Mouse (Mus musculus) CH12.LX (cell line): ENCODE data around the gene Srf. TPM values are rescaled to one million over a fixed set of nuclear protein-coding genes. Genes with fewer than 3 reads are reported as not detected.

Experiments used
- DNase-seq: peaks from one replicate; pipeline ENCODE4 v3.0.0-alpha.2; 2013; ENCODE audit errors: extremely low read depth
- H3K27ac ChIP-seq: 2 replicates; pipeline ENCODE4 v1.5.1; 2012; ENCODE audit warnings: low read depth, mild to moderate bottlenecking, control low read depth, moderate library complexity; ENCODE audit not compliant: insufficient read depth
- H3K27me3 ChIP-seq: replicated peaks from 2 replicates; pipeline ENCODE3; 2012; ENCODE audit warnings: inconsistent platforms
- H3K36me3 ChIP-seq, 2 experiments: replicated peaks in 1 of 2; 2 replicates each; pipeline versions ENCODE3 to v1.6.1; 2012; ENCODE audit warnings: inconsistent platforms in 1 of 2, low read length in 1 of 2, mild to moderate bottlenecking in 1 of 2, mixed read lengths in 1 of 2, moderate library complexity in 1 of 2; ENCODE audit not compliant: control insufficient read depth in 1 of 2, insufficient read depth in 1 of 2
- H3K4me1 ChIP-seq, 2 experiments: 2 replicates each; pipeline ENCODE4 v1.6.1; 2012; ENCODE audit warnings: inconsistent platforms in 1 of 2, moderate library complexity in 1 of 2; ENCODE audit not compliant: insufficient read depth in 2 of 2, control insufficient read depth in 1 of 2
- H3K4me2 ChIP-seq: 2 replicates; pipeline ENCODE4 v1.6.1; 2012; ENCODE audit warnings: low read depth, mild to moderate bottlenecking, control low read depth; ENCODE audit not compliant: poor library complexity, insufficient read depth, severe bottlenecking
- H3K4me3 ChIP-seq, 3 experiments: fragments of 150-350 bp in 1 of 3; sonication (generic) in 1 of 3; replicated peaks in 1 of 3; 2 replicates each; pipeline versions ENCODE3 to v1.5.1; 2011 to 2012; ENCODE audit warnings: low read depth in 2 of 3, low read length in 2 of 3, mild to moderate bottlenecking in 2 of 3, moderate library complexity in 2 of 3, control low read depth in 1 of 3, improper control_type of control experiment in 1 of 3, inconsistent platforms in 1 of 3, mixed read lengths in 1 of 3; ENCODE audit not compliant: poor library complexity in 1 of 3
- H3K79me2 ChIP-seq: replicated peaks from 2 replicates; pipeline ENCODE4 v1.6.1; 2012; ENCODE audit warnings: mild to moderate bottlenecking, moderate library complexity; ENCODE audit not compliant: control insufficient read depth, poor library complexity, insufficient read depth, severe bottlenecking; ENCODE audit errors: extremely low read depth
- H3K9ac ChIP-seq: 2 replicates; pipeline ENCODE4 v1.6.1; 2012; ENCODE audit warnings: low read depth, mild to moderate bottlenecking, control low read depth, moderate library complexity; ENCODE audit not compliant: insufficient read depth
- H3K9me3 ChIP-seq: replicated peaks from 2 replicates; pipeline ENCODE3; 2012; ENCODE audit warnings: low read length, inconsistent platforms, mixed read lengths
- BHLHE40 ChIP-seq: IDR thresholded peaks from 2 replicates; pipeline ENCODE4 v1.6.1; 2011; ENCODE audit warnings: mild to moderate bottlenecking, low read depth, low read length, improper control_type of control experiment
- CHD2 ChIP-seq: IDR thresholded peaks from 2 replicates; pipeline ENCODE4 v1.6.1; 2011; ENCODE audit warnings: low read length, improper control_type of control experiment
- CTCF ChIP-seq, 2 experiments: IDR thresholded peaks in 1 of 2; conservative IDR thresholded peaks in 1 of 2; 2 replicates each; pipeline ENCODE4 v1.5.1; 2011 to 2012; ENCODE audit warnings: low read depth in 2 of 2, low read length in 2 of 2, improper control_type of control experiment in 1 of 2, inconsistent platforms in 1 of 2, mild to moderate bottlenecking in 1 of 2, moderate library complexity in 1 of 2
- ELF1 ChIP-seq: IDR thresholded peaks from 2 replicates; pipeline ENCODE4 v1.6.1; 2014; ENCODE audit warnings: low read depth, mild to moderate bottlenecking, inconsistent platforms, low read length, improper control_type of control experiment
- EP300 ChIP-seq: IDR thresholded peaks from 2 replicates; pipeline ENCODE4 v1.6.1; 2011; ENCODE audit warnings: low read length, improper control_type of control experiment
- HCFC1 ChIP-seq: IDR thresholded peaks from 2 replicates; pipeline ENCODE4 v1.6.1; 2012; ENCODE audit warnings: low read depth, mild to moderate bottlenecking, inconsistent platforms, low read length, improper control_type of control experiment
- JUN ChIP-seq: IDR thresholded peaks from 2 replicates; pipeline ENCODE4 v1.6.1; 2011; ENCODE audit warnings: low read depth, mild to moderate bottlenecking, low read length, improper control_type of control experiment, moderate library complexity; ENCODE audit not compliant: insufficient read depth
- MAX ChIP-seq: IDR thresholded peaks from 2 replicates; pipeline ENCODE4 v1.6.1; 2011; ENCODE audit warnings: low read length, improper control_type of control experiment
- MEF2A ChIP-seq: IDR thresholded peaks from 2 replicates; pipeline ENCODE4 v1.6.1; 2014; ENCODE audit warnings: low read depth, mild to moderate bottlenecking, inconsistent platforms, low read length, improper control_type of control experiment, borderline replicate concordance
- MXI1 ChIP-seq: IDR thresholded peaks from 2 replicates; pipeline ENCODE4 v1.6.1; 2011; ENCODE audit warnings: mild to moderate bottlenecking, low read depth, low read length, improper control_type of control experiment
- NRF1 ChIP-seq: IDR thresholded peaks from 2 replicates; pipeline ENCODE4 v1.6.1; 2014; ENCODE audit warnings: low read depth, mild to moderate bottlenecking, inconsistent platforms, low read length, improper control_type of control experiment, moderate library complexity
- PAX5 ChIP-seq: IDR thresholded peaks from 2 replicates; pipeline ENCODE4 v1.6.1; 2012; ENCODE audit warnings: low read length, inconsistent platforms, mixed read lengths
- POLR2AphosphoS2 ChIP-seq: IDR thresholded peaks from 2 replicates; pipeline ENCODE4 v1.6.1; 2011; ENCODE audit warnings: low read depth, low read length, improper control_type of control experiment
- RCOR1 ChIP-seq: conservative IDR thresholded peaks from 2 replicates; pipeline ENCODE4 v1.6.1; 2012; ENCODE audit warnings: low read depth, mild to moderate bottlenecking, inconsistent platforms, low read length, improper control_type of control experiment
- SMC3 ChIP-seq: IDR thresholded peaks from 2 replicates; pipeline ENCODE4 v1.6.1; 2011; ENCODE audit warnings: low read depth, low read length, improper control_type of control experiment
- UBTF ChIP-seq: IDR thresholded peaks from 2 replicates; pipeline ENCODE4 v1.6.1; 2012; ENCODE audit warnings: low read depth, mild to moderate bottlenecking, inconsistent platforms, low read length, improper control_type of control experiment, moderate library complexity
- USF2 ChIP-seq: conservative IDR thresholded peaks from 2 replicates; pipeline ENCODE4 v1.6.1; 2011; ENCODE audit warnings: low read depth, low read length, improper control_type of control experiment
- ZC3H11A ChIP-seq: IDR thresholded peaks from 2 replicates; pipeline ENCODE4 v1.6.1; 2012; ENCODE audit warnings: low read depth, mild to moderate bottlenecking, inconsistent platforms, low read length, improper control_type of control experiment
- ZMIZ1 ChIP-seq: IDR thresholded peaks from 2 replicates; pipeline ENCODE4 v1.6.1; 2012; ENCODE audit warnings: low read depth, mild to moderate bottlenecking, inconsistent platforms, low read length, improper control_type of control experiment
- ZNF384 ChIP-seq: IDR thresholded peaks from 2 replicates; pipeline ENCODE4 v1.6.1; 2012; ENCODE audit warnings: low read depth, low read length, improper control_type of control experiment, inconsistent platforms
- dilution Hi-C: fragments of 300-500 bp; cut with MboI; formaldehyde crosslinking; loops from 2 replicates; pipeline ENCODE4 v1.14.3; 2020; ENCODE audit warnings: low sequenced_read_pairs; ENCODE audit not compliant: extremely low pct_unique_long_range_greater_than_20kb, extremely low pct_ligation_motif_present
- in situ Hi-C: fragments of 300-500 bp; cut with MboI; formaldehyde crosslinking; loops from 3 replicates; pipeline ENCODE4 v1.14.3; 2019; ENCODE audit warnings: low sequenced_read_pairs, low pct_ligation_motif_present, low pct_unique_long_range_greater_than_20kb, mixed read lengths
- polyA plus RNA-seq: library from polyadenylated mRNA; unstranded; fragments of >175 nt; gene quantifications from 2 replicates; pipeline ENCODE4 v1.2.1, GENCODE M21; 2012; ENCODE audit warnings: low read depth; ENCODE audit not compliant: insufficient read length
- total RNA-seq, 2 experiments: library from RNA; depleted of rRNA; stranded (reverse); fragments of 300-350 nt in 1 of 2; fragments of >200 nt in 1 of 2; gene quantifications; 2 replicates each; pipeline ENCODE4 v1.2.3; 2012 to 2014

Gene Srf
- total and polyA plus RNA-seq, 3 experiments: 38.2 to 81.6 (median 54.5) TPM

DNA sequence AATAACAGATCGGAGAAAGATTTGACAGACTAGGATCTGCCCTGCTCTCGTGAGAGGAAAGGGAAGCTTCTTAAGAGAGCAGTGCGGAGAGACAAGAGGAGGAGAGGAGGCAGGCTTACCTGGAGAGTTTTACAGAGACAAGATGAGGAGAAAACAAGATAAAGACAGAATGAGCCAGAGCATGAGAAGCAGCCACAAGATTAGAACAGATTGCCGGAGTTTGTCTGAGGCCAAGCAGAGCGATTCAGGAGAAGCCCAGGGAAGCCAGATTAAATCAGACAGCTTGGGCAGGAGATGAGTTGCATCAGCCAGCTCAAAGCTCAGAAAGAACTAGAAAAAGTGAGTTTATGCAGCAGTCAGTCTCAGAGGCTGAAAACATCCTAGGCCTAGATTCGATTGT, 32.9 kb upstream of the Srf start:
- Histone ChIP-seq H3K27me3 (no peaks in the 10 kb centered on the region), H3K9me3 (no peaks in the 10 kb centered on the region), H3K4me3 (no peak overlapping the region), H3K27ac (no peak overlapping the region), H3K79me2 (no peaks in the 10 kb centered on the region), H3K4me2 (no peak overlapping the region), H3K4me1 (peaks cover 0 to 15% of the 10 kb centered on the region in 2 experiments; a peak in 2 of 4 replicates), H3K9ac (no peak overlapping the region)
- DNase-seq: no peak
- in situ Hi-C loops: no loop called here
- TF ChIP-seq ZNF384 (no peak), MAX (no peak), ZC3H11A (no peak), PAX5 (no peak), UBTF (no peak), JUN (no peak), HCFC1 (no peak), NRF1 (no peak), ELF1 (no peak), EP300 (no peak), SMC3 (no peak), ZMIZ1 (no peak), CHD2 (no peak), POLR2AphosphoS2 (no peak), CTCF (conservative IDR thresholded peaks at IDR 0.05 in 1 of 2, IDR thresholded peaks at IDR 0.05 in 1 of 2; ENCODE audit: low read depth in 2 of 2, low read length in 2 of 2) (no peak), MXI1 (no peak), BHLHE40 (no peak), RCOR1 (no peak), USF2 (no peak)
- TF ChIP-seq, all 38 proteins: peak for 0
- dilution Hi-C loops: no loop called here
- H3K36me3 ChIP-seq: no peaks in the 10 kb centered on the region

DNA sequence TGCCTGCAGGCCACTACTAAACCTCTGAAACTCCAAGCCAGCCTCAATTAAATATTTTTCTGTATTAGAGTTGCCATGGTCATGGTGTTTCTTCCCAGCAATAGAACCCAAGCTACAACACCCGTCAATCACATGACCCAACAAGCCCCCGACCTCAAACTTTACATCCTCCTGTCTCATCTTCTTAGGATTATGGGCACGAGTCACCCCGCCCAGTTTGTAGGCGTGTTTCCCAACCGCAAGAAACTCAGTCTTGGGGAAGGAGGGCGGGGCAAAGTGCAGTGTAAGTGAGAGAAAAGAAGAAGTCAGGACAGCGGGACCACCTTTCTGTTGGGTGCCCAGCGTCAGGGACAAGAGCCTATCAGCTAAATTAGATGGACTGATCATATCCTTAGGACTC, 32.2 kb upstream of the Srf start:
- H3K36me3 ChIP-seq: no peaks in the 10 kb centered on the region
- H3K4me2 ChIP-seq: no peak overlapping the region
- peaks cover 0 to 15% of the 10 kb centered on the region in 2 experiments; a peak in 2 of 4 replicates for H3K4me1 ChIP-seq
- TF ChIP-seq HCFC1 (no peak), MEF2A (no peak), SMC3 (no peak), BHLHE40 (peak; percentile 55; the same call in 1 of the 2 replicates), ELF1 (no peak)
- TF ChIP-seq, all 38 proteins: peak for 1
- Histone ChIP-seq H3K27ac (no peak overlapping the region), H3K27me3 (no peaks in the 10 kb centered on the region), H3K4me3 (no peak overlapping the region), H3K9ac (no peak overlapping the region), H3K9me3 (no peaks in the 10 kb centered on the region), H3K79me2 (no peaks in the 10 kb centered on the region)
- DNase-seq: peak; percentile 72
- dilution Hi-C loops: no loop called here
- in situ Hi-C loops: no loop called here
